17 mouse cellular contexts compared by ENCODE assay signal in the genomic region with DNA sequence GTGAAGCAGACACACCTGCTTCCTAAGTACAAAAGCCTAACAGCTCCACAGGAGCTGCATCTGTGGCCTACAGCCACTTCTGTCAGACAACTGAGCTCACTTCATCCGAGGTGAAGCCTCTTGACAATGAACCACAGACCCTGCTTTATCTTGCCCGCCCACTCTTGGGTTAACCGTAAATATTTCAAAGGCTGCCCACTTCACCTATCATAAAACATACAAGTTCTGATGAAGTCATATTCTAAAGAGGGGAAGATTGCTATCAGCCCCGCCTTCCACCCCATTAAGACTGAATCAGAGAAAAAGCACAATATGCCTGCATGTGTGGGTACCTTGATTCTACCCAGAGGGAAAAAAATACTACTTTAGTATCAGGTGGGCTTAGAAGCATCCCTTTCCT.
"Had no signal": no experiment of that assay in that cellular context is flagged by ENCODE, and none has a peak within 500 bp of the region (broad histone marks: within the 10 kb centered on the region; RNA-seq: fewer than 3 reads in every experiment).

No protein-coding gene starts in this region.

- H3K4me2 ChIP-seq: limb, embryonic 15.5 days; liver, embryonic 13.5 days; midbrain, embryonic 11.5 days; neural tube, embryonic 13.5 days; stomach, embryonic 15.5 days had no signal

- H3K9me3 ChIP-seq: limb, embryonic 15.5 days; liver, embryonic 13.5 days; neural tube, embryonic 13.5 days; stomach, embryonic 15.5 days had no signal

- H3K9ac ChIP-seq: limb, embryonic 15.5 days; liver, embryonic 13.5 days; liver, postnatal 0 days; neural tube, embryonic 13.5 days; stomach, embryonic 15.5 days had no signal

- DNase-seq: kidney, adult 11 months; kidney, adult 9 months; kidney, postnatal 36 days; layer of hippocampus, adult 9-11 months; layer of hippocampus, postnatal 36 days; liver, embryonic 13.5 days; liver, postnatal 0 days; lung, postnatal 36 days; right cerebral cortex, postnatal 14 days; thymus, adult 2 months; thymus, postnatal 25 days had no signal

- H3K4me1 ChIP-seq: liver, embryonic 13.5 days; stomach, embryonic 15.5 days had no signal

- H3K4me3 ChIP-seq: limb, embryonic 15.5 days; liver, embryonic 13.5 days; neural tube, embryonic 13.5 days; stomach, embryonic 15.5 days had no signal

- H3K27ac ChIP-seq: kidney, postnatal 0 days; limb, embryonic 15.5 days; liver, embryonic 13.5 days; neural tube, embryonic 13.5 days; stomach, embryonic 15.5 days had no signal

- H3K27me3 ChIP-seq: limb, embryonic 15.5 days; liver, embryonic 13.5 days; neural tube, embryonic 13.5 days; stomach, embryonic 15.5 days had no signal

- ATAC-seq: liver, postnatal 0 days; midbrain, embryonic 16.5 days had no signal
